Mouse (Mus musculus) naive thymus-derived CD4-positive, alpha-beta T cell, adult 2 months (primary cell): ENCODE measurements around the gene Rbfox1.

Source experiments
- DNase-seq: peaks from one replicate; pipeline ENCODE4 v3.0.0-alpha.2; 2011; ENCODE audit warnings: low read depth

Rbfox1 gene

GRCm38 (mm10) chr16:7149106-7149899 lies 1264.1 kb downstream of the Rbfox1 start:
- DNase-seq = no peak

DNA sequence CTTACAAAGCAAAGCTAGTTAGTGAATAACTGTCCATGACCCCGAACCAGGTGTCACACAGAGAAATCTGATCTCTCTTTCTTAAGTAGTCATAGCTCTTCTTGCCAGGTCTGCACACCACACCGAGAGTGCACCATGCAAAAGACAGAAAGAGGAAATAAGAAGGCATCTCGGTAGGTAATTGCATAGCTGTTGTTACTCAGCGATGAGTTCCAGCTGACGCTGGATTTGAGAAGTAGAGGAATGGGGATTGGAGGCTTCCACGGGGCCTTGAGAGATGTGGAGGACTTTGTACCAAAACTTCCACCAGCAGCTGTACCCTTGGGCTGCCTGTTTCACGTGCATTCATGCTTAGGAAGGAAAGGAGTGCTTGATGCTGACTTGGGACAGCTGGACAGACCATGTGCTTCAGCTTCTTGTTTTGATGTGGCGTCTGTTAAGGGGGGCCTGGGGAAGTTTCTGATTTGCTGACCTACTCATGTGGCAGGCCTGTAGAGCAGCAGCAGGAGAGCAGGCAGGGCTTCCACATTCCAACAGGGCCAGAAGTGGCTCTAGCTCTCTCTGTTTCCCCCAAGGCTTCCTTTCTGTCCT lies 1265.1 kb downstream of the Rbfox1 start:
- DNase-seq = no peak

DNA sequence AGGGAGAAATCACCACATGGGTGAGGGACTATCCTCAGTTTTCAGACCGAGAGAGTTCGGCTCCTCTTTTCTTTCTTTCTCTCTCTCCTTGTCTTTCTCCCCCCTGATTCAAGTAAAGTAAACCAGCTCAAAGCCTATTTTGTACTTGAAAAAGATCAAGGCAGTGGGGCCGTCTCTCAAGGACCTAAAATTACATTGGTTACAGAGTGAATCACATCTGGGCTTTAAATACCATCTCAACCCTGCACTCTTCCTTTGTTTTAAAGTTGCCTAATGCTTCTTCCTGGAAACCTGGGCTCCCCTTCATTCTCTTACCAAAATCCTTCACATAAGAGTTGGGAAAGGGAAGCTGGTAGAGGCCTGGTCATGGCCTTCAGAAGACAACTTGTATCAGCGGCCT lies 1267.2 kb downstream of the Rbfox1 start:
- no peak for DNase-seq

GRCm38 (mm10) chr16:7154671-7155070 lies 1269.5 kb downstream of the Rbfox1 start:
- DNase-seq = no peak

DNA sequence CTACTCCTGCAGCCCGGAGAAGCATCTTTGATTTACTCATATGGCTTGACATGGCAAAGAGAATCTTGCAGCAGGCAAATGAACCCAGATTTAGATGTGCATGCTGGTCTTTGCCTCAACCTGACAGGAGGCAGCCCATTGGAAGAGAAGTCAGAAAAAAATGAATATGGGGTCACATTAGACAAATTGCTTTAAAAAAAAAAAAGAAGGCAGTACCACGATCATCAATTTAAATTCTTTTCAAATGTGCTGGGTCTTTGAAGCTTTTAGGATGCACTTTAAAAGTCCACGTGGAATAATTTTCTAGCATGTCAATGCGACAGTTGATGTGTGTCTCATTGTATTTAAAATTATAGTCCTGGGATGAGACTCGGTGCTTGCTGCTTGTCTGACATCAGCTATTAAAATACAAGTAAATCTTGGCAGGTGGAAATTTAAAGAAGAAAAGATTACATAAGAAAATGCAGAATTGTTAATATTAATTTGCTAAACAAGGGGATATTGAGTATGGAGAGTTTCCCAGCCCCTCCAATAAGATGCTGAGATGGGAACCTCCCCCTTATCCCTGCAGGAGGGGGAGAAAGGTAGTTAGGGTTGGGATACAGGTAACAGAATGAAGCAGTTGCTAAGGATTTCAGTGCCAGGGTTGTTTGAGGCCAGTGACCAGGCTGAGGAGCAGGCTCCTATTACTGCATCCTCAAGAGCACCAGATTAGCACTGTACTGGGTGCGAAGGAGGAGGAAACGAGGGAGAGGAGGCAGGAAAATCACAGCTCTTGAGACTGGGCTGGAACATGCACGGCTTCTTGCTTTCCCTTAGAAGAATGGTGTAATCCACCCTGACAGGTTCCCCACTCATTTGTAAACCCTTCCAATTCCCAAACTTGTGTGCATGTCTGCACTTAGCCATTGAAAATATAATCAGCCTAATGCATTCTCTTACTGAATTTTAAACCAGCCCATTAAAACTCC lies 1274.0 kb downstream of the Rbfox1 start:
- no peak for DNase-seq

- no peak for DNase-seq
These were observed 1274.7 kb downstream of the Rbfox1 start for GRCm38 (mm10) chr16:7159827-7160217.

- DNase-seq = no peak
These were observed 1277.0 kb downstream of the Rbfox1 start for GRCm38 (mm10) chr16:7162168-7162567.

GRCm38 (mm10) chr16:7163688-7164087 lies 1278.5 kb downstream of the Rbfox1 start:
- DNase-seq = no peak

DNA sequence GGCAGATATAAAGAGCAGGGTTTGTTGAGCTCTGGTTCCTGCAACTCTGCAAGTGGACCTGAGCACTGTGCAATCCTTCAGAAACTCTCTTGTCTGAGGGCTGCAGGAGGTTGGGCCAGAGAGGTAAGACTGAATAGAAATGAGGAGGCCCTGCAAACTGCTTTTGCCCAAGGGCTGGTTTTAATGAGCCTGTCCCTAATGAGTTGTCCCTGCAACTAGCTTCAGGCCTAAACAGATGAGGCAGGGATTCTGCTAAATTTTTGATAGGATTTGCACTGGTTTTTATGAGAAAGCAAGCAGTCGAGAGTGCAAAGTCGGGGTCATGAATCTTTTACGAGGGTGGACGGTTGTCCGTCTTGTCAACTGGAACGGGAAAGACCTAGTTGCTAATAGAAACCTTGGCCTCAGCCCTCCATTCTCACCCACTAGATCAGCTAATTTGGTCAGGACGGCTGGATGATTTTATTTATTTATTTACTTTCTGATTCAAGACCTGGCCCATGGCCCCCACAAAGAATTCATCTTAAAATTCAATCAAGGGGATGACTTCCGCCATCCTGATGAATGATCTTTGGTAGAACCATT lies 1279.1 kb downstream of the Rbfox1 start:
- no peak for DNase-seq

DNA sequence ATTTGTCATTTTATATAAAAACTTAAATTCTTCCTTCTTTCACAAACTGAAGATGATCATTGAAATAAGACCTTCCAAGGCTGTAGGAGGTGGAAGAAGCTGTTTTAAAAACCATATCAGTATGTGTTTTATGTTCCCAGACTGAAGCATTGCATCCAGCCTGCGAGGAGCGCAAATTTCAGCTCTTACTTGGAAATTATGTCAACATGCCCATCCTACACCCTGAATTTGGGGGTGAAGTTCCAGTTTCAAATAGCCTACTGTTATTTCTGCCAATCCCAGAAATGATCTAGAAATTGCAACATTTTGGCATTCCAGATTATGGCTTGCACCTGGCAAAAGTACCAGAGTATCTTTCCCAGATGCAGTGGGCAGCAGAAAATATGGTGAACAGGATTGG lies 1290.8 kb downstream of the Rbfox1 start:
- DNase-seq = no peak

GRCm38 (mm10) chr16:7187788-7188187 lies 1302.6 kb downstream of the Rbfox1 start:
- no peak for DNase-seq

- no peak for DNase-seq
These were observed 1308.4 kb downstream of the Rbfox1 start for GRCm38 (mm10) chr16:7193535-7193934.

DNA sequence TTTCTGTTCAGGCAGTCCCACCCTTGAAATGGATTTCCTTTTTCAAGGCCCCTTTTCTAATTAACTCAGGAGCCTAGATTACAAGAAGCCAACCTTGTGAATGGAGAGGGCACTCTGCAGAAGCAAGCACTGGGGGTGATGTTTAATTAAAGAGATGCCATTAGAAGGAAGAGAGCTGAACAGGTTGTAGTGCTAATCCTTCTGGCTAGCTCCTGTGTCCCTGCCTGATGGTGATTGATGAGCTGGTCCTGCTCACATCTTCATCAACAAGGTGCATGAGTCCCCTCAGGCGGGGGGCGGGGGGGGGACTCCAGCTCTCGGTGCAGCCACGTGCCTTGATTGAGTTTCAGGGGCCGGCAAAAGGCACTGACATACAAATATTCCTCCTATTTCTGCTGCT lies 1312.8 kb downstream of the Rbfox1 start:
- DNase-seq = no peak

GRCm38 (mm10) chr16:7200239-7200638 lies 1315.1 kb downstream of the Rbfox1 start:
- DNase-seq = no peak

- DNase-seq = no peak
These were observed 1316.7 kb downstream of the Rbfox1 start for GRCm38 (mm10) chr16:7201816-7202215.

DNA sequence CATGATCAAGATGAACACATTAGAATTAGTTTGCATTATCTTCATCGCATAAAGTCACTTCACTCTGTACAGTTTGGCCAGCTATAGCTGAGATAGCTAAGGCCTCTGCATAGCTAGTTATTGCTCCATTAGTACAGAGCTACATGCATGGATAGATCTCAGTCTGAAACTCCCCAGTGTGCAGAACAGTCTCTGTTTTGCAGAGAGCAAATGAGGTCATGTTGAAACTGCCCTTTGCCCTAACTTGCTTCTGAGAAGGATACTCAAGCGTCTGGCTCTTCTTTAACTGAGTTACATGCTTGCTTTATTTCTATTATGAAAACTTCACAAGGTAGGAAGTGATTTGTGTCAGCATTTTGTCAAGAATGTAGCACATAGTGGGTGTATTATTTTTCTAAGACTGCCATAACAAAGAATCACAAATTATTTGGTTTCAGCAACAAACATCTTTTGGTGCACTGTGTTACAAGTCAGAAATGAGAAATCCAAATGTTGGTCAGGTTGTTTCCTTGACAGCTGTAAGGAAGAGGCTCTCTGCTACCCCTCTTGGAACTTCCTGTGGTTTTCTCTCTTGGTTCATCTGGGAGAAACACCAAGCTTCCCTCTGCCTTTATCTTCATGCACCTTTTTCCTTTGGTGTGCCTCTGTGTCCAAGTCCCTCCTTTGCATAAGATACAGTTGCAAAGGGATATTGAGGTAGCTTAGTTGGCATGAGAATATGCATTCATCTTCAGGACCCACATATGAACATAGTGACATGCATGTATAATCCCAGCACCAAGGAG lies 1321.2 kb downstream of the Rbfox1 start:
- no peak for DNase-seq

DNA sequence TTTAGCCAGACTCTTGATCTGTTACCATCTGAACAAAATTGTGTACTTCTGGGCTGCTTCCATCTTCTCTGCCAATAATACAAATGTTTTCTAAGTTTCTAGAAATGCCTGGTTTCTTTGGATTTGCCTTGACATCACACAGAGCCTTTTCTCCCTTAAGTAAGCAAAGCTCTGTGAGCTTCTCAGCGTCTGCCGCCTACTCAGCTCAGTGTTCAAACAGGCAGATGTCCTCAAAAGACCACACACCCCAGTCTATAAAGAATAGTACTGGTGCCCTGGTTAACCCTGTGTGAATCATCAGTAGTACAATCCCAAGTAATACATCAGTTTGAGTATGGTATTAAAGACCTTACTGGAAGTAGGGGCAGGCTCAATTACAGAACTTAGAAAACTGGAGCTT lies 1322.4 kb downstream of the Rbfox1 start:
- DNase-seq = no peak

- DNase-seq = no peak
These were observed 1327.6 kb downstream of the Rbfox1 start for GRCm38 (mm10) chr16:7212756-7213155.

GRCm38 (mm10) chr16:7223265-7223664 lies 1338.1 kb downstream of the Rbfox1 start:
- DNase-seq = no peak

- no peak for DNase-seq
These were observed 1340.8 kb downstream of the Rbfox1 start for GRCm38 (mm10) chr16:7226000-7226399.

DNA sequence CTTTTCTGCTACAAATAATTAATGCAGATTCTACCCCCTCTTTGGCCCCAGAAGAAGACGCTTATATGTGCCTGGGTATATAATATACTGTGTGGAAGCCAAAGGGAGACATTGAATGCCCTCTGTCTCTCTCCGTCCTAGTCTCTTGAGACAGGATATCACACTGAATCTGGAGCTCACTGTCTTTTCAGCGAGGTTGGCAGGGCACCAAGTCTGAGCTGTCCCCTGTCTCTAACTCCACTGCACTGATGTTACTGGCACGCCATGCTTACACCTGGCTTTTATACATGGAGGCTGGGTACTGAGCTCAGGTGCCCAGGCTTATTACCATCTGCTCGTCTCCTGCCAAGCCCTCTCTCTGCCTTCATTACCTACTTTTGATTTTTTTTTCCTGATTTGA lies 1343.1 kb downstream of the Rbfox1 start:
- no peak for DNase-seq
